Mouse (Mus musculus) bone marrow macrophage, adult 2 months (primary cell): Measurements from ENCODE around the gene Ficd.
"Not testable (repeated sequence)": the region's sequence is repeated elsewhere in the genome, so short reads cannot be mapped to it uniquely, and the experiment has no call there.

Source experiments
- CTCF ChIP-seq: IDR thresholded peaks from 2 replicates; pipeline ENCODE4 v1.5.1; 2012; ENCODE audit warnings: low read depth, mild to moderate bottlenecking, low read length, moderate library complexity
- POLR2A ChIP-seq: IDR thresholded peaks from 2 replicates; pipeline ENCODE4 v1.6.1; 2012; ENCODE audit warnings: mild to moderate bottlenecking, low read depth, low read length, borderline replicate concordance

- TF ChIP-seq CTCF, POLR2A: not testable (repeated sequence)
Observed at GRCm38 (mm10) chr5:113784104-113784503, 48.5 kb downstream of the Ficd start.
